Mouse (Mus musculus) CH12.LX (cell line): ENCODE results near the gene Dpp10. TPM values are rescaled to one million over a fixed set of nuclear protein-coding genes. Genes with fewer than 3 reads are reported as not detected.

Source experiments
- DNase-seq: peaks from one replicate; pipeline ENCODE4 v3.0.0-alpha.2; 2013; ENCODE audit errors: extremely low read depth
- H3K27ac ChIP-seq: 2 replicates; pipeline ENCODE4 v1.5.1; 2012; ENCODE audit warnings: low read depth, mild to moderate bottlenecking, control low read depth, moderate library complexity; ENCODE audit not compliant: insufficient read depth
- H3K27me3 ChIP-seq: replicated peaks from 2 replicates; pipeline ENCODE3; 2012; ENCODE audit warnings: inconsistent platforms
- H3K36me3 ChIP-seq, 2 experiments: replicated peaks in 1 of 2; 2 replicates each; pipeline versions ENCODE3 to v1.6.1; 2012; ENCODE audit warnings: inconsistent platforms in 1 of 2, low read length in 1 of 2, mild to moderate bottlenecking in 1 of 2, mixed read lengths in 1 of 2, moderate library complexity in 1 of 2; ENCODE audit not compliant: control insufficient read depth in 1 of 2, insufficient read depth in 1 of 2
- H3K4me1 ChIP-seq, 2 experiments: 2 replicates each; pipeline ENCODE4 v1.6.1; 2012; ENCODE audit warnings: inconsistent platforms in 1 of 2, moderate library complexity in 1 of 2; ENCODE audit not compliant: insufficient read depth in 2 of 2, control insufficient read depth in 1 of 2
- H3K4me2 ChIP-seq: 2 replicates; pipeline ENCODE4 v1.6.1; 2012; ENCODE audit warnings: low read depth, mild to moderate bottlenecking, control low read depth; ENCODE audit not compliant: poor library complexity, insufficient read depth, severe bottlenecking
- H3K4me3 ChIP-seq, 3 experiments: fragments of 150-350 bp in 1 of 3; sonication (generic) in 1 of 3; replicated peaks in 1 of 3; 2 replicates each; pipeline versions ENCODE3 to v1.5.1; 2011 to 2012; ENCODE audit warnings: low read depth in 2 of 3, low read length in 2 of 3, mild to moderate bottlenecking in 2 of 3, moderate library complexity in 2 of 3, control low read depth in 1 of 3, improper control_type of control experiment in 1 of 3, inconsistent platforms in 1 of 3, mixed read lengths in 1 of 3; ENCODE audit not compliant: poor library complexity in 1 of 3
- H3K79me2 ChIP-seq: replicated peaks from 2 replicates; pipeline ENCODE4 v1.6.1; 2012; ENCODE audit warnings: mild to moderate bottlenecking, moderate library complexity; ENCODE audit not compliant: control insufficient read depth, poor library complexity, insufficient read depth, severe bottlenecking; ENCODE audit errors: extremely low read depth
- H3K9ac ChIP-seq: 2 replicates; pipeline ENCODE4 v1.6.1; 2012; ENCODE audit warnings: low read depth, mild to moderate bottlenecking, control low read depth, moderate library complexity; ENCODE audit not compliant: insufficient read depth
- H3K9me3 ChIP-seq: replicated peaks from 2 replicates; pipeline ENCODE3; 2012; ENCODE audit warnings: low read length, inconsistent platforms, mixed read lengths
- CHD1 ChIP-seq: IDR thresholded peaks from 2 replicates; pipeline ENCODE4 v1.6.1; 2012; ENCODE audit warnings: low read depth, low read length, improper control_type of control experiment, inconsistent platforms
- CTCF ChIP-seq, 2 experiments: IDR thresholded peaks in 1 of 2; conservative IDR thresholded peaks in 1 of 2; 2 replicates each; pipeline ENCODE4 v1.5.1; 2011 to 2012; ENCODE audit warnings: low read depth in 2 of 2, low read length in 2 of 2, improper control_type of control experiment in 1 of 2, inconsistent platforms in 1 of 2, mild to moderate bottlenecking in 1 of 2, moderate library complexity in 1 of 2
- ETS1 ChIP-seq: conservative IDR thresholded peaks from 2 replicates; pipeline ENCODE4 v1.6.1; 2012; ENCODE audit warnings: low read depth, mild to moderate bottlenecking, inconsistent platforms, low read length, improper control_type of control experiment, moderate library complexity
- GABPA ChIP-seq: IDR thresholded peaks from 2 replicates; pipeline ENCODE4 v1.6.1; 2012; ENCODE audit warnings: low read depth, low read length, improper control_type of control experiment, inconsistent platforms; ENCODE audit not compliant: insufficient replicate concordance
- HCFC1 ChIP-seq: IDR thresholded peaks from 2 replicates; pipeline ENCODE4 v1.6.1; 2012; ENCODE audit warnings: low read depth, mild to moderate bottlenecking, inconsistent platforms, low read length, improper control_type of control experiment
- IRF4 ChIP-seq: IDR thresholded peaks from 2 replicates; pipeline ENCODE4 v1.6.1; 2014; ENCODE audit warnings: low read depth, mild to moderate bottlenecking, inconsistent platforms, low read length, improper control_type of control experiment
- JUN ChIP-seq: IDR thresholded peaks from 2 replicates; pipeline ENCODE4 v1.6.1; 2011; ENCODE audit warnings: low read depth, mild to moderate bottlenecking, low read length, improper control_type of control experiment, moderate library complexity; ENCODE audit not compliant: insufficient read depth
- JUND ChIP-seq: conservative IDR thresholded peaks from 2 replicates; pipeline ENCODE4 v1.6.1; 2011; ENCODE audit warnings: low read depth, low read length, improper control_type of control experiment
- KAT2A ChIP-seq: IDR thresholded peaks from 2 replicates; pipeline ENCODE4 v1.6.1; 2012; ENCODE audit warnings: low read length, improper control_type of control experiment, inconsistent platforms; ENCODE audit not compliant: insufficient replicate concordance
- MAFK ChIP-seq: IDR thresholded peaks from 2 replicates; pipeline ENCODE4 v1.6.1; 2011; ENCODE audit warnings: low read length, improper control_type of control experiment; ENCODE audit not compliant: insufficient replicate concordance
- MAX ChIP-seq: IDR thresholded peaks from 2 replicates; pipeline ENCODE4 v1.6.1; 2011; ENCODE audit warnings: low read length, improper control_type of control experiment
- PAX5 ChIP-seq: IDR thresholded peaks from 2 replicates; pipeline ENCODE4 v1.6.1; 2012; ENCODE audit warnings: low read length, inconsistent platforms, mixed read lengths
- POLR2A ChIP-seq: IDR thresholded peaks from 2 replicates; pipeline ENCODE4 v1.6.1; 2011; ENCODE audit warnings: low read depth, mild to moderate bottlenecking, improper control_type of control experiment, low read length
- POLR2AphosphoS2 ChIP-seq: IDR thresholded peaks from 2 replicates; pipeline ENCODE4 v1.6.1; 2011; ENCODE audit warnings: low read depth, low read length, improper control_type of control experiment
- RAD21 ChIP-seq: IDR thresholded peaks from 2 replicates; pipeline ENCODE4 v1.6.1; 2011; ENCODE audit warnings: low read depth, mild to moderate bottlenecking, low read length, improper control_type of control experiment, moderate library complexity
- SIN3A ChIP-seq: IDR thresholded peaks from 2 replicates; pipeline ENCODE4 v1.6.1; 2012; ENCODE audit warnings: low read length, improper control_type of control experiment, inconsistent platforms
- TBP ChIP-seq: conservative IDR thresholded peaks from 2 replicates; pipeline ENCODE4 v1.6.1; 2011; ENCODE audit warnings: low read depth, low read length, improper control_type of control experiment
- TCF12 ChIP-seq: IDR thresholded peaks from 2 replicates; pipeline ENCODE4 v1.6.1; 2014; ENCODE audit warnings: low read depth, mild to moderate bottlenecking, inconsistent platforms, low read length, improper control_type of control experiment
- UBTF ChIP-seq: IDR thresholded peaks from 2 replicates; pipeline ENCODE4 v1.6.1; 2012; ENCODE audit warnings: low read depth, mild to moderate bottlenecking, inconsistent platforms, low read length, improper control_type of control experiment, moderate library complexity
- USF1 ChIP-seq: IDR thresholded peaks from 2 replicates; pipeline ENCODE4 v1.6.1; 2014; ENCODE audit warnings: low read depth, mild to moderate bottlenecking, inconsistent platforms, low read length, improper control_type of control experiment
- USF2 ChIP-seq: conservative IDR thresholded peaks from 2 replicates; pipeline ENCODE4 v1.6.1; 2011; ENCODE audit warnings: low read depth, low read length, improper control_type of control experiment
- ZKSCAN1 ChIP-seq: IDR thresholded peaks from 2 replicates; pipeline ENCODE4 v1.6.1; 2012; ENCODE audit warnings: low read depth, inconsistent platforms, low read length, improper control_type of control experiment, borderline replicate concordance
- ZMIZ1 ChIP-seq: IDR thresholded peaks from 2 replicates; pipeline ENCODE4 v1.6.1; 2012; ENCODE audit warnings: low read depth, mild to moderate bottlenecking, inconsistent platforms, low read length, improper control_type of control experiment
- ZNF384 ChIP-seq: IDR thresholded peaks from 2 replicates; pipeline ENCODE4 v1.6.1; 2012; ENCODE audit warnings: low read depth, low read length, improper control_type of control experiment, inconsistent platforms
- dilution Hi-C: fragments of 300-500 bp; cut with MboI; formaldehyde crosslinking; loops from 2 replicates; pipeline ENCODE4 v1.14.3; 2020; ENCODE audit warnings: low sequenced_read_pairs; ENCODE audit not compliant: extremely low pct_unique_long_range_greater_than_20kb, extremely low pct_ligation_motif_present
- in situ Hi-C: fragments of 300-500 bp; cut with MboI; formaldehyde crosslinking; loops from 3 replicates; pipeline ENCODE4 v1.14.3; 2019; ENCODE audit warnings: low sequenced_read_pairs, low pct_ligation_motif_present, low pct_unique_long_range_greater_than_20kb, mixed read lengths
- polyA plus RNA-seq: library from polyadenylated mRNA; unstranded; fragments of >175 nt; gene quantifications from 2 replicates; pipeline ENCODE4 v1.2.1, GENCODE M21; 2012; ENCODE audit warnings: low read depth; ENCODE audit not compliant: insufficient read length
- total RNA-seq, 2 experiments: library from RNA; depleted of rRNA; stranded (reverse); fragments of 300-350 nt in 1 of 2; fragments of >200 nt in 1 of 2; gene quantifications; 2 replicates each; pipeline ENCODE4 v1.2.3; 2012 to 2014

Dpp10 gene
- total and polyA plus RNA-seq, 3 experiments = 0.01 TPM; not detected in 2

DNA sequence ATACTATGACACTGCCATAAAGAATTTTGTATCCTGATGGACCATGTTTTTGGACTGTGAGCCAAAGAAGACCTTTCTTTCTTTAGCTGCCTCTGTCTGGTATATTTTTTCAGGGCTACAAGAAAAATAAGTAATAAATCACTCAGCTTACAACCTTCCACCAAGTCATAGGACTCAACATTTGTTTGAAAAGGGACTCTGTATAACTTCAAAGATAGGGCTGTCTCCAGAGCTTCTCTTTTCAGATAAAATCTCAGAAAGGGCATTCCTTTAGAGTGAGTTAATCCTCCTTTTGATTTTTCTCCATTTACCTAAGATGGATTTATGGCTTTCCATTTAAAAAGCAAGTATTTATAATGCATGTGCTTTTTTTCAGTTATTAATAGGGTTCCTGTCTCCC, 460.5 kb downstream of the Dpp10 start:
- H3K79me2 ChIP-seq = no peaks in the 10 kb centered on the region
- H3K4me2 ChIP-seq = no peak overlapping the region
- H3K4me3 ChIP-seq = no peak overlapping the region
- no peak overlapping the region for H3K27ac ChIP-seq
- H3K27me3 ChIP-seq = no peaks in the 10 kb centered on the region
- no peak for DNase-seq
- in situ Hi-C loops = no loop called here
- no peak overlapping the region for H3K9ac ChIP-seq
- no peaks in the 10 kb centered on the region for H3K36me3 ChIP-seq
- dilution Hi-C loops = no loop called here
- no peak for TF ChIP-seq TBP
- TF ChIP-seq GABPA = no peak
- TF ChIP-seq JUND = no peak
- no peak for TF ChIP-seq MAX
- no peak for TF ChIP-seq USF1
- no peak for TF ChIP-seq KAT2A
- TF ChIP-seq TCF12 = no peak
- TF ChIP-seq CHD1 = no peak
- TF ChIP-seq HCFC1 = no peak
- no peak for TF ChIP-seq UBTF
- TF ChIP-seq CTCF (conservative IDR thresholded peaks at IDR 0.05 in 1 of 2, IDR thresholded peaks at IDR 0.05 in 1 of 2; ENCODE audit: low read depth in 2 of 2, low read length in 2 of 2) = no peak
- TF ChIP-seq ZNF384 = no peak
- peaks cover 16% of the 10 kb centered on the region for H3K9me3 ChIP-seq
- no peaks in the 10 kb centered on the region for H3K4me1 ChIP-seq

DNA sequence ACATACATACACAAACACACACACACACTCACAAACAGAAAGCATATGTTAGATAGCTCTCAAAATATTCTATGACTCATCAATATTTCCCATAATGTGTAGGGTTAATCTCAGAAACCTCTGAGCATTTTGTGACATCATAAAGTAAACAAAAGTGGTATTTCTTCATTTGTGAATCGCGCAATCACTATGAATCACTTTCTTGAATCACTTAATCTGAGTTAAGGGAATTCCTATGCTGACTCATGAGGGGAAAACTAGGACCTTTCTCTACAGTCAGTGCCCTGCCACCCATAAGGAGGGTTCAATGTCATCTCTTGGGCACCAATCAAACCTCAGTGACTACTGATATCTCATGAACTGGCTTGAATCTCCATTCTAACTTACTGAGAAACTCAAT, 465.2 kb downstream of the Dpp10 start:
- no peaks in the 10 kb centered on the region for H3K36me3 ChIP-seq
- dilution Hi-C loops = no loop called here
- H3K9me3 ChIP-seq = peaks cover 25% of the 10 kb centered on the region

More for the DNA sequence above, 465.2 kb downstream of the Dpp10 start:
- Histone ChIP-seq H3K79me2 (no peaks in the 10 kb centered on the region), H3K4me3 (no peak overlapping the region), H3K27ac (no peak overlapping the region), H3K27me3 (no peaks in the 10 kb centered on the region), H3K4me2 (no peak overlapping the region), H3K4me1 (no peaks in the 10 kb centered on the region), H3K9ac (no peak overlapping the region)
- TF ChIP-seq TCF12 = no peak
- no peak for TF ChIP-seq ZMIZ1
- no peak for TF ChIP-seq POLR2A
- TF ChIP-seq KAT2A = no peak
- no peak for TF ChIP-seq PAX5
- no peak for TF ChIP-seq ZKSCAN1
- no peak for TF ChIP-seq MAFK
- TF ChIP-seq RAD21 = no peak
- TF ChIP-seq TBP = no peak
- TF ChIP-seq CTCF (conservative IDR thresholded peaks at IDR 0.05 in 1 of 2, IDR thresholded peaks at IDR 0.05 in 1 of 2; ENCODE audit: low read depth in 2 of 2, low read length in 2 of 2) = no peak
- TF ChIP-seq USF2 = no peak
- no peak for TF ChIP-seq ETS1
- TF ChIP-seq JUN = no peak
- TF ChIP-seq UBTF = no peak
- no peak for TF ChIP-seq IRF4
- no peak for TF ChIP-seq JUND
- no peak for TF ChIP-seq HCFC1
- TF ChIP-seq POLR2AphosphoS2 = no peak
- TF ChIP-seq SIN3A = no peak
- DNase-seq = no peak
- in situ Hi-C loops = no loop called here
